Mouse (Mus musculus) stomach, embryonic 16.5 days (tissue): ENCODE data around the gene N4bp1. TPM values are rescaled to one million over a fixed set of nuclear protein-coding genes. Genes with fewer than 3 reads are reported as not detected.

Experiments used
- ATAC-seq: fragments of 200-750 bp; cut with Nextera tagmentation; 2 replicates; pipeline ENCODE4 v1.8.0; 2017; ENCODE audit warnings: moderate number of reproducible peaks, moderate TSS enrichment; ENCODE audit not compliant: insufficient read depth, low FRiP score
- H3K27ac ChIP-seq: fragments of 300-500 bp; sonication (generic); 2 replicates; pipeline ENCODE4 v1.5.1; 2014; ENCODE audit warnings: low read length
- H3K27me3 ChIP-seq: fragments of 300-500 bp; sonication (generic); 2 replicates; pipeline ENCODE4 v1.6.1; 2014; ENCODE audit warnings: low read length, control low read depth, mixed read lengths; ENCODE audit not compliant: control insufficient read depth, insufficient read depth
- H3K36me3 ChIP-seq: fragments of 300-500 bp; sonication (generic); 2 replicates; pipeline ENCODE4 v1.6.1; 2014; ENCODE audit warnings: low read length; ENCODE audit not compliant: control insufficient read depth, insufficient read depth
- H3K4me1 ChIP-seq: fragments of 300-500 bp; sonication (generic); 2 replicates; pipeline ENCODE4 v1.6.1; 2014; ENCODE audit warnings: low read length, control low read depth, mixed read lengths; ENCODE audit not compliant: control insufficient read depth, insufficient read depth
- H3K4me2 ChIP-seq: fragments of 300-500 bp; sonication (generic); 2 replicates; pipeline ENCODE4 v1.6.1; 2014; ENCODE audit warnings: low read depth, low read length, mixed read lengths
- H3K4me3 ChIP-seq: fragments of 300-500 bp; sonication (generic); replicated peaks from 2 replicates; pipeline ENCODE4 v1.5.1; 2014; ENCODE audit warnings: mild to moderate bottlenecking, low read length
- H3K9ac ChIP-seq: fragments of 300-500 bp; sonication (generic); 2 replicates; pipeline ENCODE4 v1.6.1; 2014; ENCODE audit warnings: low read length
- H3K9me3 ChIP-seq: fragments of 300-500 bp; sonication (generic); replicated peaks from 2 replicates; pipeline ENCODE4 v1.6.1; 2016; ENCODE audit warnings: low read length, control low read depth; ENCODE audit not compliant: control insufficient read depth
- WGBS: fragments of 180-500 bp; shearing (Covaris S2); extraction: QIAGEN DNeasy Blood & Tissue Kit; methylation state at CpG from one replicate; pipeline ENCODE4 v1.1.7; 2014; 5-methylcytosine and 5-hydroxymethylcytosine counted together
- polyA plus RNA-seq: library from polyadenylated mRNA; unstranded; fragments of >200 nt; fragmentation: Nextera tagmentation; extraction: Ambion mirVana; gene quantifications from 2 replicates; pipeline ENCODE4 v1.2.1, GENCODE M21; 2015

Gene N4bp1
- polyA plus RNA-seq, 1 experiment from 2014 or later: 6.8 TPM

DNA sequence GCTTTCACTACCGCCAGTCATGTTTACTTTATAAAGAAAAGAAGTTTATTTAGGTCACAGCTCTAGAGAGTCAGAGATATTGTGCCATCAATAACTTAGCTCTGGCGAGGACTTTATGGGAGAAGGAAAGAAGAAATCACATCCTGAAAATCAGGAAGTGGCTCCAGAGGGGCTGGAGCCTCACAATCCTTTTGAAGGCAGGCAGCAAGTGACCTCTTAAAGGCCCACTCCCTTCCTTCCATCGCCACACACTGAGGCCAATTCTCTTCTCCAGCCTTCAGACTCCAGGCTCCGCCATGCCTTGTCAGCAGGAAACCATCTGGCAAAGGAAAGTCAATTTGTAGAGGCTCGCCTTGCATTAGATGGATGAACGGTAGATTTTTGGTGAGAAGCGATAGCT lies 35.4 kb upstream of the N4bp1 start:
- no peak overlapping the region for H3K27ac ChIP-seq
- H3K9me3 ChIP-seq: no peaks in the 10 kb centered on the region
- ATAC-seq: no peak
- H3K4me2 ChIP-seq: no peak overlapping the region; the same call in 1 of the 2 replicates
- no peaks in the 10 kb centered on the region for H3K27me3 ChIP-seq
- no peak overlapping the region for H3K9ac ChIP-seq
- no peak overlapping the region for H3K4me3 ChIP-seq
- H3K4me1 ChIP-seq: 0 out of 2 replicates have a peak, but pooled peaks cover 6% of the 10 kb centered on the region
- 17% methylated on average over 7 of the region's 7 CpGs for WGBS
- H3K36me3 ChIP-seq: no peaks in the 10 kb centered on the region

- Histone ChIP-seq H3K36me3 (no peaks in the 10 kb centered on the region), H3K4me2 (no peak overlapping the region; the same call in 1 of the 2 replicates), H3K9ac (no peak overlapping the region), H3K27me3 (no peaks in the 10 kb centered on the region), H3K9me3 (no peaks in the 10 kb centered on the region), H3K27ac (no peak overlapping the region), H3K4me3 (no peak overlapping the region), H3K4me1 (0 out of 2 replicates have a peak, but pooled peaks cover 6% of the 10 kb centered on the region)
- ATAC-seq: no peak
- whole genome bisulfite sequencing: 70% methylated on average over 7 of the region's 7 CpGs
Measured at GRCm38 (mm10) chr8:86920024-86920423, 35.0 kb upstream of the N4bp1 start.

GRCm38 (mm10) chr8:86919262-86919661 lies 34.2 kb upstream of the N4bp1 start:
- Histone ChIP-seq H3K4me3 (no peak overlapping the region), H3K9me3 (no peaks in the 10 kb centered on the region), H3K27me3 (no peaks in the 10 kb centered on the region), H3K4me2 (no peak overlapping the region), H3K4me1 (0 out of 2 replicates have a peak, but pooled peaks cover 6% of the 10 kb centered on the region), H3K36me3 (no peaks in the 10 kb centered on the region), H3K9ac (no peak overlapping the region), H3K27ac (no peak overlapping the region)
- WGBS: 57% methylated on average over 4 of the region's 4 CpGs
- ATAC-seq: no peak

DNA sequence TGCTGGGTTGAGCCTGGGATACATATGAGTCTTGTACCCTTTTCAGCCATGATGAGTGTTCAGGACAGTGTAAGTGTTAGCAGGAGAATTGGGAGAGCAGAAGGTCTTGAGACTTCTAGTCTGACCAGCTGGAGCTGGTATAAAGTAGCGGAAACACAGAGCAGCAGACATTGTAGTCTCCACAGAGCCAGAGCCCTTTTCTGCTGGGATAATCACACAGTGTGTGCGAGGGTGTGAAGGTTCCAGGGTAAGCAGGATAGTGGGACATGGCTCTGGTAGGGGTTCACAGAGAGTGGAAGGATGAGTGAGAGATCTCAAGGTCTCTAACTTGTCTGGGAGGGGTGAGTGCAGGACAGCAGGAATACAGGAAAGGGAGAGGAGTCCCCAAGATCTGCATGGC lies 33.0 kb upstream of the N4bp1 start:
- Histone ChIP-seq H3K4me2 (no peak overlapping the region), H3K9me3 (no peaks in the 10 kb centered on the region), H3K4me1 (0 out of 2 replicates have a peak, but pooled peaks cover 6% of the 10 kb centered on the region), H3K9ac (no peak overlapping the region), H3K4me3 (no peak overlapping the region), H3K36me3 (no peaks in the 10 kb centered on the region), H3K27ac (no peak overlapping the region), H3K27me3 (no peaks in the 10 kb centered on the region)
- no peak for ATAC-seq
- 89% methylated on average over 2 of the region's 2 CpGs for WGBS

DNA sequence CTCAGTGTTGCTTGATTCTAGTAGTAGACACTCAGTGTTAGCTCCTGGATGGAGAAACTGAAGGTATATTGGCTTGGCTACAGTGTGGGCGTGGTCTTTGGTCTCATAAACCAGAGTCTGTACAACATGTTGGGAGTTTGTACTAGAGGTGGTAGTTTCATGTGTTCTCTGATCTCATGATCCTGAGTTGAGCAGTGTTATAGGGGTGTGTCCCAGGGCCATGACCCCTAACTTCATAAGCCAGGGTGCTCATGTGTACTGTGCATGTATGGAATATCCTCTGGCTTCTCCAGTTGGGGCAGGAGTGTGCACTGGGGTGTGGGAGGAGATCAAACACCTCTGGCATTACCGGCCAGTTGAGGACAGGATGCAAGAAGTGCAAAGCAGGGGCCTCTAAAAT lies 32.6 kb upstream of the N4bp1 start:
- Histone ChIP-seq H3K27ac (no peak overlapping the region), H3K9me3 (no peaks in the 10 kb centered on the region), H3K4me1 (0 out of 2 replicates have a peak, but pooled peaks cover 6% of the 10 kb centered on the region), H3K4me2 (no peak overlapping the region), H3K36me3 (no peaks in the 10 kb centered on the region), H3K9ac (no peak overlapping the region), H3K4me3 (no peak overlapping the region), H3K27me3 (no peaks in the 10 kb centered on the region)
- WGBS: 78% methylated on average over 2 of the region's 2 CpGs
- no peak for ATAC-seq

GRCm38 (mm10) chr8:86916369-86916768 lies 31.3 kb upstream of the N4bp1 start:
- Histone ChIP-seq H3K4me2 (no peak overlapping the region), H3K9ac (no peak overlapping the region), H3K27ac (no peak overlapping the region), H3K4me1 (0 out of 2 replicates have a peak, but pooled peaks cover 6% of the 10 kb centered on the region), H3K9me3 (no peaks in the 10 kb centered on the region), H3K4me3 (no peak overlapping the region), H3K36me3 (no peaks in the 10 kb centered on the region), H3K27me3 (no peaks in the 10 kb centered on the region)
- no peak for ATAC-seq
- 84% methylated on average over 4 of the region's 4 CpGs for WGBS

DNA sequence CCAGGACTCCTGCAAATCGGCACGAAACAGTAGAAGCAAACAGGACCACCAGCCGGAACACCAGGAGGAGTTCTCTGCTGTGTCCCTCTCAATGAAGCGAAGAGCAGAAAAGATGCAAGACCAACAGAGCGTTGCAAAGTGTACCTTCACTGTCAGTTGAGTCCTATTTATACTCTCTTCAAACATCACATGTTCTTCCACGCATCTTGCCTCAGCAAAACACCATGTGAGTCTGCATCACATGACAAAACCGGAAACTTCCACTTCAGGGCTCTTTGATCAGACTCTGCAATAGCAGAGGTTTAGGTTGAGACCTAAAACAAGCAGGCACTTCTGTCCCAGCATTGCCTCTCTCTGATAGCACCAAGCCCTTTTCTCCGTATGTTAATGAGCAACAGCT lies 26.1 kb upstream of the N4bp1 start:
- no peaks in the 10 kb centered on the region for H3K9me3 ChIP-seq
- H3K27me3 ChIP-seq: no peaks in the 10 kb centered on the region
- H3K27ac ChIP-seq: no peak overlapping the region
- H3K4me1 ChIP-seq: no peaks in the 10 kb centered on the region
- H3K9ac ChIP-seq: no peak overlapping the region
- no peak overlapping the region for H3K4me3 ChIP-seq
- H3K4me2 ChIP-seq: no peak overlapping the region
- H3K36me3 ChIP-seq: no peaks in the 10 kb centered on the region
- WGBS: 84% methylated on average over 8 of the region's 8 CpGs
- ATAC-seq: no peak

- Histone ChIP-seq H3K36me3 (no peaks in the 10 kb centered on the region), H3K27me3 (no peaks in the 10 kb centered on the region), H3K4me2 (no peak overlapping the region), H3K9ac (no peak overlapping the region), H3K4me3 (no peak overlapping the region), H3K9me3 (no peaks in the 10 kb centered on the region), H3K4me1 (no peaks in the 10 kb centered on the region), H3K27ac (no peak overlapping the region)
- ATAC-seq: no peak
- WGBS: 80% methylated on average over 7 of the region's 7 CpGs
Measured at GRCm38 (mm10) chr8:86910250-86910649, 25.2 kb upstream of the N4bp1 start.

GRCm38 (mm10) chr8:86908536-86908935 lies 23.5 kb upstream of the N4bp1 start:
- no peaks in the 10 kb centered on the region for H3K9me3 ChIP-seq
- H3K4me3 ChIP-seq: no peak overlapping the region
- H3K4me2 ChIP-seq: no peak overlapping the region
- WGBS: 15% methylated on average over 6 of the region's 6 CpGs
- ATAC-seq: no peak
- H3K36me3 ChIP-seq: no peaks in the 10 kb centered on the region
- no peak overlapping the region for H3K27ac ChIP-seq
- no peak overlapping the region for H3K9ac ChIP-seq
- H3K27me3 ChIP-seq: no peaks in the 10 kb centered on the region
- H3K4me1 ChIP-seq: no peaks in the 10 kb centered on the region

- Histone ChIP-seq H3K9me3 (no peaks in the 10 kb centered on the region), H3K27ac (no peak overlapping the region), H3K4me1 (no peaks in the 10 kb centered on the region), H3K36me3 (no peaks in the 10 kb centered on the region), H3K27me3 (no peaks in the 10 kb centered on the region), H3K9ac (no peak overlapping the region), H3K4me2 (no peak overlapping the region), H3K4me3 (no peak overlapping the region)
- ATAC-seq: no peak
- 76% methylated on average over 10 of the region's 10 CpGs for WGBS
Measured at GRCm38 (mm10) chr8:86904911-86905310, 19.9 kb upstream of the N4bp1 start.
